Mouse (Mus musculus) B cell, adult 2 months (primary cell): ENCODE results near the gene Psmb7.

Source experiments
- DNase-seq, 2 experiments: peaks; one replicate each; pipeline ENCODE4 v3.0.0; 2022

Gene Psmb7

GRCm38 (mm10) chr2:38543158-38543557, 100.7 kb downstream of the Psmb7 start:
- no peak for DNase-seq

GRCm38 (mm10) chr2:38542366-38542765, 101.5 kb downstream of the Psmb7 start:
- no peak for DNase-seq

DNA sequence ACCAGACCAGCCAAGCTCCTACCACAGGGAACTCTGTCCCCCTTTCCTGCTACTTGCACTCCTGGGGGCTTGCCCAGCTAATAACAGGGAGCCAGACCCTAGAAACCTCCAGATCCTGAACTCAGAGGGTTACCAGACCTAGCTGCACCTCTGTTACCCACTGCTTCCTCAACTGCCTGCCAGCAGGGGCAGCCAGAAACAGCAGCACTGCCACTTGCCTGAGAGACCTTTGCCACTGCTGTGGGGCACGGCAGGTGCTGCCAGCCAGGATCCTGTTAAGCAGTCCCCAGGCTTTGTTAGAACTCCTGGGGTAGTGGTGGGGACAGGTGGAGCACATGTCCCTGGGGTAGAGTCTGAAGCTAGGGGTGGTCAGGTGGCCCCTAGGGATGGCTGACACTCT, 102.3 kb downstream of the Psmb7 start:
- peak; percentile 19 to 26 for DNase-seq

- DNase-seq = peak in 1 of 2 experiments; percentile 3
Measured at GRCm38 (mm10) chr2:38541101-38541500, 102.8 kb downstream of the Psmb7 start.

DNA sequence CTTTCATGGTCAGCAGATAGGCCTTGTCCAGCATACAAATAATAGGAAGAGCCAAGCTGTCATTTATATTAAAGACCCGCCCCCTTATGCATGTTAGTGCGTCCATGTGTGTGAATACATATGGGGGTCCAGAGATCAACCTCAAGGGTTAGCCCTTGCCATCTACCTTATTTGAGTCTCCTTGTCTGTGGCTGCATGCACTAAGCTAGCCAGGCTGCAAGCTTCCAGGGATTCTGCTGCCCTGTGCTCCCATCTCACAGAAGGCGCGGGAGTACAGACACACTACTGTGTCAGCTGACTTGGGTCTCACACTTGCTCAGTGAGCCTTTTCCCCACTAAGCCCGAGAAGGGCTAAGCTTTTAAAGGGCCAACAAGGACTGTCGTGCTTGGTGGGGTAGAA, 103.2 kb downstream of the Psmb7 start:
- DNase-seq = no peak

DNA sequence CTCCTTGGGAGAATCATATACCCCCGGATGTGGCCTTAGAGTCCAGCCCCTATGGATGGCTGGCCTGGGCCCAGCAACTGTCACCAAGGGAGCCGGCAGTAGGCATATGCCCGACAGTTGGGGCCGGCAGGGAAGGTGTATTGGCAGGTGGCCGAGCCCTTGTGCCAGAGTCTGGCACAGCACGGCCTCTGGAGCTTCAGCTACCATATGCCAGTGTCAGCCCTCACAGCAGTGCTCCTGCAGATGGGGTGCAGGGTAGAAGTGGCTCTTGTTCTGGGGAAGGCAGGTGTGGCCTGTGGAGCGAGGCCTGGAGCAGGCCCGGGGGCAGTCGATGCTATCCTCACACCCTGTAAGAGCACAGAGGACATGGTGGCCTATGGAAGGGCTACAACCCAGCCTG, 104.2 kb downstream of the Psmb7 start:
- no peak for DNase-seq
